Mouse (Mus musculus) lung, adult 2 months (tissue): ENCODE results near the gene Gm20388. TPM values are rescaled to one million over a fixed set of nuclear protein-coding genes. Genes with fewer than 3 reads are reported as not detected.
A peak's percentile ranks its signal among the peaks of the same experiment; 100 is the strongest.

Experiments
- DNase-seq: peaks from one replicate; pipeline ENCODE4 v3.0.0; 2022
- H3K4me1 ChIP-seq: fragments of 200-500 bp; 2 replicates; pipeline ENCODE4 v1.6.1; 2011; ENCODE audit warnings: low read length; ENCODE audit not compliant: control insufficient read depth, insufficient read depth
- H3K4me3 ChIP-seq: fragments of 200-500 bp; replicated peaks from 2 replicates; pipeline ENCODE3; 2011; ENCODE audit warnings: low read depth, mild to moderate bottlenecking, control low read depth, low read length; ENCODE audit errors: extremely low read depth
- CTCF ChIP-seq: fragments of 200-500 bp; IDR thresholded peaks from 2 replicates; pipeline ENCODE4 v1.5.1; 2011; ENCODE audit warnings: mild to moderate bottlenecking, low read length, control low read depth; ENCODE audit not compliant: insufficient read depth
- POLR2A ChIP-seq: fragments of 200-500 bp; IDR thresholded peaks from 2 replicates; pipeline ENCODE4 v1.6.1; 2011; ENCODE audit warnings: low read depth, mild to moderate bottlenecking, control low read depth, low read length, borderline replicate concordance; ENCODE audit errors: extremely low read depth
- WGBS: fragments of 180-500 bp; shearing (Covaris S2); methylation state at CpG from one replicate; pipeline ENCODE4 v1.1.7; 2018; 5-methylcytosine and 5-hydroxymethylcytosine counted together
- polyA plus RNA-seq: library from polyadenylated mRNA; depleted of rRNA; stranded (reverse); fragments of >200 nt; gene quantifications from 2 replicates; pipeline ENCODE4 v1.2.3, GENCODE M21; 2012

Gene Gm20388
- polyA plus RNA-seq, 1 experiment: 67.8 TPM

- no peak overlapping the region for H3K4me3 ChIP-seq
- no peak for TF ChIP-seq POLR2A
- TF ChIP-seq CTCF: no peak
- no peak for DNase-seq
- WGBS: 81% methylated on average over 14 of the region's 14 CpGs
- no peaks in the 10 kb centered on the region for H3K4me1 ChIP-seq
Measured at GRCm38 (mm10) chr8:120622161-120622560, 711.5 kb downstream of the Gm20388 start.

GRCm38 (mm10) chr8:120623608-120624007 is 713.0 kb downstream of the Gm20388 start:
- no peak for TF ChIP-seq CTCF
- TF ChIP-seq POLR2A: no peak
- DNase-seq: no peak
- no peaks in the 10 kb centered on the region for H3K4me1 ChIP-seq
- 47% methylated on average over 2 of the region's 2 CpGs for WGBS
- no peak overlapping the region for H3K4me3 ChIP-seq

DNA sequence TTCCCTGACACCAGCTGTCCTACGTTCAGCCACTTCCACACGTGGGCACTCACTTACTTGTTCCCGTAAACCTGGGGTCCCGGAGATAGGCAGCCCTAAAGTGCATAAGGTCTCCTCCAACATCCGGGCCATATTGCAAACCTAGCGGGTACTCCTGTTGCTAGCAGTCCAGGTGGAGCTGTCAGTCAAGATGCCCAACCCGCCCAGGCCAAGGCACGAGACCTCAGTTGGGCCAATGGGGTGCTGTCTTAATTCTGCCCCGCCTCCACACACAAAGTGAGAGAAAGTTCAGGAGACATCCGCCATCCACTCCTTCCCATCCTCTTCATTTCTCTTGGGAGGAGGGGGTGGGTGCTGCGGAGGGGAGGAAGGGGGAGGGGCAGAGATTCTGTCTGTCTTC is 715.8 kb downstream of the Gm20388 start:
- TF ChIP-seq CTCF: no peak
- TF ChIP-seq POLR2A: no peak
- WGBS: 75% methylated on average over 11 of the region's 11 CpGs
- no peak for DNase-seq
- Histone ChIP-seq H3K4me3 (no peak overlapping the region), H3K4me1 (no peaks in the 10 kb centered on the region)

DNA sequence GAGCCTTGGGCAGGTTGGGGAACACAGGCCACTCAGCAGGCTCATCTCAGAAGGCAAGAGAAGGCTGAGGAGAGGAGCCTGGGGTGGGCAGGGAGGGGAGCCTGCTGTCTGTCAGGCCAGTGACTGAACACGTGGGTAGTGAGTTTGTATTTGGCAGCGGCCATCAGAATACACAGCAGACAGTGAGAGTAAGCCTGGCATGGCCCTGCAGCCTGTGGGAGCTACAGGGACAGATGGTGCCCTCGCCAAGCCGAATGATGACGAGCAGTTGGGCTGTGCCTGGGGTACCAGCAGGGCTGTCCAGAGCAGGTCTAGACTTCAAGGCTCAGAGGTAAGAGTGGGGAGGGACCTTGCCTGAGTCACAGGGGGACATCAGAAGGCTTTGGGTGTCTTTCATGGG is 716.7 kb downstream of the Gm20388 start:
- no peak for TF ChIP-seq CTCF
- no peak for TF ChIP-seq POLR2A
- Histone ChIP-seq H3K4me3 (no peak overlapping the region), H3K4me1 (no peaks in the 10 kb centered on the region)
- WGBS: 88% methylated on average over 5 of the region's 5 CpGs
- no peak for DNase-seq

GRCm38 (mm10) chr8:120630031-120630430 is 719.4 kb downstream of the Gm20388 start:
- no peak for TF ChIP-seq POLR2A
- no peak for TF ChIP-seq CTCF
- 56% methylated on average over 5 of the region's 5 CpGs for WGBS
- Histone ChIP-seq H3K4me3 (no peak overlapping the region), H3K4me1 (no peaks in the 10 kb centered on the region)
- DNase-seq: no peak

DNA sequence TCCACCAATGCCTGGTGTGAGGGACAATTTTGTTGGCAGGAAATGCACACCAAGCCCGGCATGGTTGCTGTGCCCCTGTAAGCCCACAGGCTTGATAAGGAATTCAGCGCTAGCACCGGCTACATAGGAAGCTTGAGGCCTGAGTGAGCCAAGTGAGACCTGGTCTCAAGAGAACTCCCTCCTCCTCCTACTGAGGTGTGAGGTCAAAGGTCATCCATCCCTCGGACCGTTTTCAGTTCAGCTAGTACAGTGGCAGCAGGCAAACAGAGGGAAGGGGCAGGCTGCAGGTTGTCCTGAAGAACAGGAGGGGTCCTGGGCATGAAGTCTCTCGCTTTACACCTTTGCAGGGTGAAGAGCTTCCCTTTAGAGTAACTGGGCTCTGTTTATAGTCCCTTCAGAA is 720.2 kb downstream of the Gm20388 start:
- WGBS: 54% methylated on average over 6 of the region's 6 CpGs
- H3K4me1 ChIP-seq: no peaks in the 10 kb centered on the region
- TF ChIP-seq CTCF (no peak), POLR2A (no peak)
- no peak overlapping the region for H3K4me3 ChIP-seq
- no peak for DNase-seq

GRCm38 (mm10) chr8:120631441-120632375 is 721.1 kb downstream of the Gm20388 start:
- TF ChIP-seq POLR2A (no peak), CTCF (no peak)
- H3K4me1 ChIP-seq: no peaks in the 10 kb centered on the region
- H3K4me3 ChIP-seq: no peak overlapping the region
- DNase-seq: no peak
- WGBS: 75% methylated on average over 21 of the region's 21 CpGs

DNA sequence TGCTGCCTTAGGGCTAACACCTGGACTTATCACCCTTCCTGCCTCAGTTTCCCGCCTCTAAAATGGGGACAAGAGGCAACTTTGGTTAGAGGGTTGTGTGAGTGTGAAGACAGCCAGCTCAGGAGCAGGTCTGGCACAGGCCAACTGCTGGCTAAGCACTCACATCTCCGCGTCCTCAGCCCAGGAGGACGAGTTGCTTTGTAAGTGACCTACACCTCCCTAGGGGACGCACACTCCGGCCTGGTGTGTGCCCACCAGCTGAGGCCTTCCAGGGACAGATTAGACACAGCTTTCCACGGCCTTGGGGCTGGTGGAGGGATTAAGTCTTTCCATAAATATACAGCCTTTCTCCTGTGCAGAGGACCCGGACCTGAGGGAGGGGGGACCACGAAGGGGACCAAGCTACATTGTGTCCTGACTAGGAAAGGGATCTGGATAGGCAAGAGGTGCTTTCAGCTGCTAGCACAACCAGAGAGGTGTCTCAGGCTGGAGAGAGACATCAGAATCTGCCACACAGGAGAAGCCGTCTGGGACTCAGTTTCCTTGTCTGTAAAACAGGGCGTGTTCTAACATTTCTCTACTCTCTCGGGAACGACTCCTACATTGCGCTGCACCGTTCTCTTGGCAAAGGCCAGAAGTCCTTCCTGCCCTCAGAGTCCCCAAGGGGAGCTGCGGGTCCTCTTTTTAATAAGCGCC is 722.5 kb downstream of the Gm20388 start:
- no peak overlapping the region for H3K4me3 ChIP-seq
- TF ChIP-seq POLR2A (no peak), CTCF (no peak)
- DNase-seq: no peak
- WGBS: 60% methylated on average over 17 of the region's 17 CpGs
- H3K4me1 ChIP-seq: no peaks in the 10 kb centered on the region

- no peak for DNase-seq
- WGBS: 5% methylated on average over 44 of the region's 44 CpGs
Measured at GRCm38 (mm10) chr8:120633665-120634271, 723.1 kb downstream of the Gm20388 start.

More at GRCm38 (mm10) chr8:120633665-120634271, 723.1 kb downstream of the Gm20388 start:
- no peak for TF ChIP-seq CTCF
- no peak for TF ChIP-seq POLR2A
- peak overlapping the region; percentile 47 for H3K4me3 ChIP-seq
- no peaks in the 10 kb centered on the region for H3K4me1 ChIP-seq
